Mouse (Mus musculus): Measurements from ENCODE around the gene Il1rapl1.

Il1rapl1 gene

DNA sequence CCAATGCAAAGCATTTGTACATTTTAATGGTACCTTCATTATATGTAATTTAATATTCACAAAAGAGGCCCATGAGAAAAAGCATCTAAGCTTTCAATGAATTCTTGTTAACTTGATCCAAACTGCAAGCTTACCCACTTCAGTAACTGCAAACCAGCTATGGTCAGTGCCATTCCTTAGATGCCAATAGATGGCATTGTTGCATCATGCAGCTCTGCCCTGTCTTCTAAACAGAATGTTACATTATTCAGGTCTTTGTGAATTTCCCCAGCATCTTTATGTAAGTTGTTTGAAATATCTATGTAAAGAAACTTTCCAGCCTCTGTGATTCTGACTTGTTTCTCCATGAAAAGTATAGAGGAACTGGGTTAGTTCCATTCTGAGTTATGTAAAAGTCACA, 514.5 kb downstream of the Il1rapl1 start:
- peak; percentile 35 for DNase-seq (ENCODE audit: low spot score)

DNA sequence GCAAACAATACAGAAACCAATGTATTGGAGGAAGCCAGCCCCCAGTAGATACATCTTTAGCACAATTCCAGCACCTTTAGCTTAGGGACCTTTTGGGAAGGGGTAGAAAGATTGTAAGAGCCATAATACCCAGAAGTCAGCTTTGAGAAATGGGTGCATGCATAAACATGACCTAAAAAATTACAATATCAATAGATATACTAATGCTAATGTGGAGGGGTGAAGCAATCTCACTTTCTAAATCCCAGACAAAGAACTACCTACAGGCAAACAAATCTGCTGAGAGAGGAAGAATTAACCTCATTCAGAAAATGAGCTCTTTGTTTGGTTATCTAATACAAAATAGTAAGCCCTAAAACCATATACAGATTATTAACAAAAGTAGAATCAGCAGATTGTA, 607.4 kb downstream of the Il1rapl1 start:
- no peak for DNase-seq (ENCODE audit: low spot score)

DNA sequence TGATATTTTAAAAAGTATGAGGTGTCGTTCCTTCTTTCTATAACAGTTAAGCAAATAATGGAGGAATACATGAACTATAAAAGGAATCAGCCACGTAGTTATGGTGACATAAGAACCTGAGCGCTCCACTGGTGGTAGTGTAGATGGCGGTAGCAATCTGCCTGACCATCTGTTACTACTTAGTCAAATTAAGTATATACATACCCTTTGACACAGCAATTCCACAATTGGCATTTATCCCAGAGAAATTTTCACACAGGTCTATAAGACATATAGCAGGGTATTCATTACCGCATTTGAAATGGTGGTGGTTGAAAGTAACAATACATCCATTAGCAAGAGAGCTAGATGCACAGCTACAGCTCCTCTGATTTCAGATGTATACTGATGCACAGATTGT, 612.8 kb downstream of the Il1rapl1 start:
- DNase-seq (ENCODE audit: low spot score) = no peak

DNA sequence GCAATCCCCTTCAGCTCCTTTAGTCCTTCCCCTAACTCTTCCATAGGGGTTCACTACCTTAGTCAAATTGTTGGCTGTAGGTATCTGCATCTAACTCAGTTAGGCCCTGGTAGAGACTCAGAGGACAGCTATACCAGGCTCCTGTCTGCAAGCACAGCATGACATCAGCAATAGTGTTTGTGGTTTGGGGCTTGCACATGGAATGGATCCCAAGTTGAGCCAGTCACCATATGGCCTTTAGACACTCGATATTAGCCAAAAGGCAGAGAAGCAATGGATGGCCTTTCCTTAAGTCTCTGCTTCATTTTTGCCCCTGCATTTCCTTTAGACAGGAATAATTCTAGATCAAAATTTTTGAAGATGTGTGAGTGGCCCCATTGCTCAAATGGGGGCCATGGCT, 632.0 kb downstream of the Il1rapl1 start:
- no peak for DNase-seq (ENCODE audit: low spot score)

DNA sequence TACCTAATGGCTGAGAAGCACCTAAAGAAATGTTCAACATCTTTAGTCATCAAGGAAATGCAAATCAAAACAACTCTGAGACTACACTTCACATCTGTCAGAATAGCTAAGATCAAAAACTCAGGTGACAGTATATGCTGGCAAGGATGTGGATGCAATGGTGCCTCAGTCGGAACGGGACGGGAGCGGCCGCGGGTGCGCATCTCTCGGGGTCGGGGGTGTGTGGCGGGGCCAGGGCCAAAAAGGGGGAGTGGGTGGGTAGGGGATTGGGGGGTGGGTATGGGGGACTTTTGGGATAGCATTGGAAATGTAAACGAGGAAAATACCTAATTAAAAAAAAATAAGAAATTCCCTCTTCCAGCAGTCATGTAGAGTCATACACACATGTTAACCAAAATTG, 877.3 kb downstream of the Il1rapl1 start:
- peak; percentile 53 for DNase-seq (ENCODE audit: low spot score)

DNA sequence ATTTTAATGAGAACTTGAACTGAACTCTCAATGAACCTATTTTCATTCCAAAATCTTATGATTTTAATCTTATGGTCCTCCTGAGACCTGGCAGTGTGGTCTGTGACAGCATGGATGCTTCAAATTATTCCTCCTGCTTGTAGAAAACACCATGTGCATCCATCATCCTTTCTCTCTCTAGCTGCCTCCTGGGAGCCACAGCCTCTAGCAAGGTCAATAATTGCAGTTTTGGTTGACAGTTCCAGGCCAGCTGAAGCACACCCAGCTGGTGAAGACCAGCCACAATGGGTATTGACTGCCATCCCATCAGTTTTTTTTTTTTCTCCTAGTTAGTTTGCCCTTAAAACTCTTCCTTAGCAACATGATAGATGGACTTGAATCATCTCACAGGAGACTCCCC, 890.2 kb downstream of the Il1rapl1 start:
- DNase-seq (ENCODE audit: low spot score) = peak; percentile 5

DNA sequence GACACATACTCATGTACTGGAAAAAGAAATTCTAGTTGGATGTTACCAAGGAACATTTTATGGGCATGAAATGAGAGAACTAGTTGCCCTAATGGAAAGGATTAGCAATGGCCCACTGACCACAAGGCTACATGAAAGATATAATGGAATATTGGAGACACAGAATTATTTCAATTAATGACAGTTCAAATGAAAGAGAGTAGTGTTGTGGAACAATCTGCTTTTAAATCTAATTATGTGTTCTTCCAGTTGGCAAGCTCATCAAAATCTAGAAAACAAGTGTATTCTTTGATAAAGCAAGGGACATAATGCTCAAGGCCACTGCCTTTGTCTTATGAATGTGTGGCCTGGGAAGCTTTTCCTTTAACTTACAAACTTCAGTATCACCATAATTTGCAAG, 1113.1 kb downstream of the Il1rapl1 start:
- peak; percentile 26 for DNase-seq (ENCODE audit: low spot score)

DNA sequence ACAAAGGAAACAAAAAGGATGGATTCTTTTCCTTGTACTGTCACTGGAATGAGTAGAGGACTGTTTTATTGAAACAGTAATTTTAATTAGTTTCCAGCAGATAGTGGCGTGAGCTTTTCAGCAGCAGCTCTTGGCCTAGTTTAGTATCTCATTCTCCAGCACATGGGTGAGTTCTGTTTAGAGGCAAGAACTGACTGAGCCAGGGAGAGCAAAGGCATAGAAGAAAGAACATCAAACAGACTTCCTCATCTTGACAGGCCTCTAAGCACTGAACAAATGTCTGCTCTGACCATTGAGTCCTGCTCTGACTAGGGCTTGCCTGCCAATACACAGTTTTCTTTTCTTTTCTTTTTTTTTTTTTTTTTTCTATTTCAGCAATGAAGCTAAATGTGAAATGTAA, 1160.3 kb downstream of the Il1rapl1 start:
- DNase-seq (ENCODE audit: low spot score) = peak; percentile 1

DNA sequence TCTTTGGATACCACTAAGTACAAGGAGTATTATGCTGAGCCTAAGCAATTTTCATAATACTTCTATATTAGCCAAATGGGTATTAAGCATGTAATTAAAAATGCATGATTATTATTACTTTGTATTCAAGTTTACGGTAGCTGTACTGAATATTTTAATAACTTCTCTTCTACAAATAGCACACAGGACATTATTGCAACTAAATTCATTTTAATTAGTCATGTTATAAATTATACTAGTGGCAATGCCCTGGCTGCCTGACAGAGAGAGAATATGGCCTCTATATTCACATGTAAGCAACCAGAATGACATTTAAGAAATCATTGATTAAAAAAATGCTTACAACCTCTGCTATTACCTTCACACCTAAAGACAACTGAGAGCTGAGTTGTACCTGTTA, 1160.8 kb downstream of the Il1rapl1 start:
- no peak for DNase-seq (ENCODE audit: low spot score)

DNA sequence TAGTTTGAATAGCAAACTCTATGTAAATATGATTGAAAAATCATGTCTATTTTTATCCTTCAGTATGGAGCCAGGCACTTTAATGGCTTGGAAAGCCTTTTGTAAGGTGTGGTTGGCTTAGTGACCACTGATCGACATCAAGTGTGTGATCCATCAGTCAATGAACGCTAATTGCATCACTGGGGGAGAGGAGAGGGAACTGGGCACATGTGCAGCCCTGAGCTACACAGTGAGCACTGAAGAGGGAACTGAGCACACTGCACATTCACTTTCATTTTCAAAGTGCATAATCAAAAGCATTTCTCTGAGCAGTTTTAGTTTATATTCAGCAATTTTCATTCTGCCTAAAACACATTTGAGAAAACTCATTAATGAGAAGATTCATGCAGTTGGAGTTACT, 1164.5 kb downstream of the Il1rapl1 start:
- peak; percentile 1 for DNase-seq (ENCODE audit: low spot score)

DNA sequence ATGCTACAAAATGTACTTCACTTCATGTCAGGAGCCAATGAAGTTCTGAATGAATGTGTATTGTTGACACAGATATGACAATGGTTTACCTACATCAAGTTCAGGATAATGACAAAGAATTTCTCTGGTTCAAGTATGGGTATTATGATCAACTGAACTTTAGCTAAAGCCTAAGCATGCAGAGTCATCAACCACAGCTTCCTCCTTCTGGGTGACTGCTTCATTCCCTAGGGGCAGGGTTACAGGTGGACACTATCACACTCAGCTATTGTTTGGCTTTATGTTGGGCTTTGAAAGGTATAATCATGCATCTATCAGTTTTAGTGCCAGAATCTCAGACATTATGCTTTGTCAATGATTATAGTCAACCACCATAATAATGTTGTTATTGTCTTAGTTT, 1166.3 kb downstream of the Il1rapl1 start:
- DNase-seq (ENCODE audit: low spot score) = no peak

DNA sequence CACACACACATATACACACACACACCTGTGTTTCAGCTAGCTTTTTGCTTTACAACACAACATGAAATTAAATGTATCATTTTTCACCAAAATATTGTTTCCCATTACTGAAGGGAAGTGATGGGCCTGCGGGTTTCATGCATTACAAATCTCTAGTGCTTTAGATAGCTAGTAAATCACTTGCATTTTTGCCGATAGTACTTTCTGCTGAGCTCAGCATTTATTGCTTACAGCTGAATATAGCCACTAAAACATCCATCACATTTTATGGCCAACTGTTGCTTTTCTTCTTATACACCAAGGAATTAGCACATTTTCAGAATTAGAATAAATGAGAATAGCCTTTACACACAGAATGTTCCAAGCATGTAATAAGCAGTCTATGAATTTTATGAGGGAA, 1260.6 kb downstream of the Il1rapl1 start:
- DNase-seq (ENCODE audit: low spot score) = no peak

DNA sequence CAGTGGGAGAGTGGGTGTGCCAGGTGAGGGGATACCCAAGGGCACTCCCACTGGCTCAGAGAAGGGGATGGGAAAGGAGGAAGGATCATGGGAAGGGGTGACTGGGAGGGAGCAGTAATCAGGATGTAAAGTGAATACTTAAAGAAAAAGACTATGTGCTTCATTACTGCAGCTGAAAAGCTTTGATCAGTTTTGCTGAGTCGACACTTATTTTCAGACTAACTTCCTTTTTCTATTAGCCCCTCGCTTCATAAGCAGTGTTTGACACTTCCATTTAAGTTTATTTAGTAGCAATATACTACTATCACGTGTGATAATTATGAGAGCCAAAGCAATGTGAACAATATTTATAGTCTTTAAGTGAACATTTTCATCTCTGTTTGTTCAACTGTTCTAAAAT, 1307.2 kb downstream of the Il1rapl1 start:
- no peak for DNase-seq (ENCODE audit: low spot score)

DNA sequence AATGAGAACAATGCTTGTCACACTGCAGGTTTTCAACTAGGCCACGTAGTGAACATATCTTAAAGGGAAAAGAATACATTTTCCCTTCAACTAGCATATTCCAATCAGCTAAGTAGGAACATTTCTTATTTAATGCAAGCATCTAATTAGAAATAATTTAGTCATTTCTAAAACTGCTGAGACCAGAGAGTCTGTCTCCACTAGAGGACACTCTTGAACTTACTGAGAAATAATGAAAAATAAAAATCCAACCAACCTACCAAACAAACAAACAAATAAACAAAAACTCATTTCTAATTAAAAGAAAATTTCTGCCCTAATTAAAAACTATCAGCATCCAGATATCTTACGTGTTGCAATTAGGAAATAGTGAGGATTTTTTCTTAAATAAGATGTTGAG, 1312.7 kb downstream of the Il1rapl1 start:
- DNase-seq (ENCODE audit: low spot score) = no peak

DNA sequence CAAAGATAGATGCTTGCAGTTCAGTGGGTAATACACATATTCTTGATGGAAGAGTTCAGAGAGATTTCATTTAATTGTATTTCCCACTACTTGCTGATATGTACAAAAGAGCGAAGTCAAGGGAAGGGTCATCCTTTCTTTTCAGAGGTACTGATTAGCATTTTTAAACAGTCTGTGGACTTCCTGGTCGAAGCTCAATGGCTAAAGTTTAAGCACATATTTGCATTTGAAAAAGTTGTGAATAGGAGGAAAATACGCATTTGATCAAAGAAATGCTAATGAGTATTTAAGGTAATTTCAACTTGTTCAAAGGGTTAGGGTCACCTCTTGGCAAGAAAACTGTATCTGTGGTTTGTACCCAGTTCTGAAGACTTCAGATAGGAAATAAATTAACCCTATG, 1386.6 kb downstream of the Il1rapl1 start:
- DNase-seq (ENCODE audit: low spot score) = no peak
